Mouse (Mus musculus) cerebellum, postnatal 4 days (tissue): Measurements from ENCODE around the gene Sgcd.
"Not testable (repeated sequence)": the region's sequence is repeated elsewhere in the genome, so short reads cannot be mapped to it uniquely, and the experiment has no call there.

Experiments used
- DNase-seq, 2 experiments: peaks; one replicate each; pipeline ENCODE4 v3.0.0; 2022; ENCODE audit warnings: low spot score in 2 of 2, mixed read lengths in 1 of 2

Gene Sgcd

GRCm38 (mm10) chr11:47777226-47777915, 211.4 kb downstream of the Sgcd start:
- no peak for DNase-seq

DNA sequence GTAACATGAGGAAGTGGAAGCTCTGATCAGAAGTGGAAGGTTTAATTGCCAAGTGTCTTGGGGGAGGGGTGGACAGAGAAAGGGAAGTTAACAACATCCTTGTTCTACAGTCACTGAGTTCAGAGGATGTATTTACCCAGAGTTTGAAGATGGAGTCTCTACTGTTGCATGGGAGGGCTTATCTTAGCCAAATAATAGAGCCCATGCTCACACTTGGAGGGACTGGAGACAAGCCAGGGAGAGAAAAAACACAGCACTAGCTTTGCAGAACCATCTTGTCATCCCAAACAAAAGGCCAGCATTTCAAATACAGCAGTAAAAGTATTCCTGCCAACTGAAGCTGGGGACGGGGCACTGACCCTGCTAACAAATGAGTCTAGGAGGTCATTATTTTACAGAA, 212.8 kb downstream of the Sgcd start:
- DNase-seq, result no peak

DNA sequence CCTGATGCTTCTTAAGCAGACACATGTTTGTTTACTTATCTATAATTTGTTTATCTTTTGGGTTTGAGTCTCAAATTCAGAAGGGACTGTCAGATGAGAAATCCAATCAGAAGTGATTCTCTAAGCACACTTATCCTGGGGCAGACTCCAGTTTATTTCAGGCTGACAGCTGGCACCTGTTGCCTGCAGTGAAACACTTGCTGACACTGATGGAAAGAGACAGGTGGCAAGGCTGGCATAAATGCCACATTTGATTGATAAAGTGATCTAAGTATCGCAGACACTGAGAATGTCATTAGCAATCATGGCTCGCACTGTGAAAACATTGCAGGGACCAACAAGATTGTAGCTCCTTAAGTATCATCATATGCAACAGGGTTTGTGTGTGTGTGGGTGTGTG, 222.9 kb downstream of the Sgcd start:
- no peak for DNase-seq

DNA sequence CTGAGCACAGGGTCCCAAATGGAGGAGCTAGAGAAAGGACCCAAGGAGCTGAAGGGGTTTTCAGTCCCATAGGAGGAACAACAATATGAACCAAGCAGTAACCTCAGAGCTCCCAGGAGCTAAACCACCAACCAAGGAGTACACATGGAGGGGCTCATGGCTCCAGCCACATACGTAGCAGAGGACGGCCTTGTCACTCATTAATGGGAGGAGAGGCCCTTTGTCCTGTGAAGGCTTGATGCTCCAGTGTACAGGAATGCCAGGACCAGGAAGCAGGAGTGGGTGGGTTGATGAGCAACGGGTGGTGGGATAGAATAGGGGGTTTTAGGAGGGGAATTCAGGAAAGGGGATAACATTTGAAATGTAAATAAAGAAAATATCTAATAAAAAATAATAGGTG, 225.2 kb downstream of the Sgcd start:
- not testable (repeated sequence) for DNase-seq

DNA sequence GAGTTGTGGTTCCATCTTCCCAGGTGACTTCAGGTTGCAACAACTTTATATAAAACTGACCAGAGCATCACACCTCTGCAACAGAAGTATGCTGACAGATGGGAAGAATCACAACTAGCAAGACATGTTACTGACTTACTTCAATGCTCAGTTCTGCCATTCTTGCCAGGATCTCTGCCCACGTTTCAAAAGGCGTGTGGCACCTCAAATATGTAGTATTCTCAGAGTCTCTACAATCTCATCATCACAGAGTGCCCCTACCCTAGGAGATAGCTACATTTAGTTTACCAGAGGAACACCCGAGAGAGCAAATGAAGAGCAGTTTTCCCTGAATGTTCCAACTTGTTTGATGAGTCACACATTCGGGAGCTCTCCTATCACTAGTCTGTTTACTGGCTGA, 229.8 kb downstream of the Sgcd start:
- no peak for DNase-seq

DNA sequence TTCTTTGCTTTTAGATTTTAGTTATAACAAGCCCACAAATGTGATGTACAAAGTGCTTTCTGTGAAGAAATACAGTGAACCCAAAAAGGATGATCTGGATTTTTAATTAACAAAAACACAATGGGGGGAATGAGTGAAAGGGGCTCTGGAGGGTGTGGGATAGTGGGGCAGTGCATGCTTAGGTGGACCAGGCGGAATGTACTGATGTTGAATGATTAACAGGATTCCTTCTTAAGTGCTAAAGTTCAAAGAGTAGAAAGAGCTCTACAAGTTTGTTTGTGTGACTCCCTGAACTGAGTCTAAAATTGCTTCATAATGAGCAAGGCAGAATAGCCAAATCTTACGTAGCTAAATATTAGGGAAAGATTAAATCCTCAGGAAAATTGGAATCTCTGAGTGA, 246.0 kb downstream of the Sgcd start:
- DNase-seq, result no peak

- DNase-seq, result peak; percentile 22 to 44
These were observed 283.6 kb downstream of the Sgcd start for GRCm38 (mm10) chr11:47704930-47705787.

DNA sequence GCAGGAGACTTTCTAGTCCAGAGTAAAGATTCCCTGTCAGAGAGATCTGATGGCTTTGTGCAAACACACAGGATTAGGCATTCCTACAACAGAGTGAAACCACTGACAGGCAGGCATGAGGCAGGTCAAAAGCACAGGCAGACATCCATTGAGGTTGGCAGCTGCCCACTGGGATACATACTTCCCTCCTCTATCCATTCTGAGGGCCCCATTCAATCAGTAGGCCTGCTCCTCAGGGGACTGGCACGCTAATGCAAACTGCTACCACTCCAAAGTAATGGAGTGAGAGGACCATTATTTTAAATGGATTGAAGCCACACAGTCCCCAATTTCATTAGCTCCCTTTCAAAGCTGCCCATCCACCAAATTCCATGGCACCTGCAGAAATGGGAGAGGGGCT, 293.2 kb downstream of the Sgcd start:
- no peak for DNase-seq

DNA sequence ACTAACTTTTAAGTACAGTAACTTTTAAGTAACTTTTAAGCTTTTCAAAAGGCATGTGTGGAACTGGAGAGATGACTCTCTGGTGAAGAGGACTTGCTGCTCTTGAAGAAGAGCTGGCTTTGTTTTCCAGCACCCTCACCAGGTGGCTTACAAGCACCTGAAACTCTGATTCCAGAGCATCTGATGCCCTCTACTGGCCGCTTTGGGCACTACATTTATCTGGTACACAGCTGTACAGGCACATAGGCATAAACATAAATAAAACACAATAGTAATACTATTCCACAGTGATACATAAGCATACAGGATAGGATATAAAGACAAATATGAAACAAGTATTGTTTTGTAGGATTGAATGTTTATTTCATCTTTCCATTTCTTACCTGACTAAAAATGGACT, 330.6 kb downstream of the Sgcd start:
- DNase-seq, result peak in 1 of 2 experiments; percentile 28

GRCm38 (mm10) chr11:47645911-47646310, 342.9 kb downstream of the Sgcd start:
- DNase-seq, result no peak

- DNase-seq, result no peak
These were observed 347.1 kb downstream of the Sgcd start for GRCm38 (mm10) chr11:47641567-47642259.

GRCm38 (mm10) chr11:47640556-47640955, 348.2 kb downstream of the Sgcd start:
- no peak for DNase-seq

- no peak for DNase-seq
These were observed 358.6 kb downstream of the Sgcd start for GRCm38 (mm10) chr11:47630186-47630585.

GRCm38 (mm10) chr11:47609892-47610291, 378.9 kb downstream of the Sgcd start:
- DNase-seq, result no peak

DNA sequence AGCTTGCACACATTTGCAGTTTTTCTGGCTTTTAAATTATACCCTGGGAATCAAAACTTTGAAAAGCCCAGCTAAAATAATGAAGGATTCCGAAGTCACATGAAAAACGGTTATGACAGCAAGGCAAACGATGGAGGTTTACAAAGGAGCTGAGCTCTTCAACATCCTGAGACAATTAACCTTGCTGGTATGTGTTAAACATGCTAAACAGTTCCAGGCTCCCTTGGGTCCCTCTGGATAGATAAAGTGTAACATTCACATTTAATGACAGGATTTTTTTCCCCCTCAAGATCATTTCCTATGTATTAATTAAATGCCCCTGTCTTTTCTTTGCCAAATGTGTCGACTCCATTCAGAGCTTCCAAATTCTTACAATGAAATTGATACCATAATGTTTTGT, 414.1 kb downstream of the Sgcd start:
- DNase-seq, result no peak

GRCm38 (mm10) chr11:47568488-47568887, 420.3 kb downstream of the Sgcd start:
- DNase-seq, result no peak

GRCm38 (mm10) chr11:47566156-47566555, 422.6 kb downstream of the Sgcd start:
- no peak for DNase-seq

GRCm38 (mm10) chr11:47524845-47525244, 463.9 kb downstream of the Sgcd start:
- DNase-seq, result no peak

- no peak for DNase-seq
These were observed 480.7 kb downstream of the Sgcd start for GRCm38 (mm10) chr11:47508047-47508446.

DNA sequence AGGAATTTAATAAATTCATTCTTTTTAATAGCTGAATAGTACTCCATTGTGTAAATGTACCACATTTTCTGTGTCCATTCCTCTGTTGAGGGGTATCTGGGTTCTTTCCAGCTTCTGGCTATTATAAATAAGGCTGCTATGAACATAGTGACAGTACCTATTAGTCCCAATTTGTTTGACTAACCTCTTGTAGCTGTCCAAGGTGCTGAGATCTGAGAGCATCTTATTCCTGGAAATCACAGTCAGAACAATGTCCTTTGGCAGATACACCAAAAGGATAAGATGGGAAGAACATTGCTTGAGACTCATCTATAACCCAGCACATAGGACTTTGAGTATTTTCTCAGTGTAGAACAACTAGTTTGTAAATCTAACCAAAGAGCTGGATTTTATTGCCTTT, 485.5 kb downstream of the Sgcd start:
- DNase-seq, result not testable (repeated sequence)

DNA sequence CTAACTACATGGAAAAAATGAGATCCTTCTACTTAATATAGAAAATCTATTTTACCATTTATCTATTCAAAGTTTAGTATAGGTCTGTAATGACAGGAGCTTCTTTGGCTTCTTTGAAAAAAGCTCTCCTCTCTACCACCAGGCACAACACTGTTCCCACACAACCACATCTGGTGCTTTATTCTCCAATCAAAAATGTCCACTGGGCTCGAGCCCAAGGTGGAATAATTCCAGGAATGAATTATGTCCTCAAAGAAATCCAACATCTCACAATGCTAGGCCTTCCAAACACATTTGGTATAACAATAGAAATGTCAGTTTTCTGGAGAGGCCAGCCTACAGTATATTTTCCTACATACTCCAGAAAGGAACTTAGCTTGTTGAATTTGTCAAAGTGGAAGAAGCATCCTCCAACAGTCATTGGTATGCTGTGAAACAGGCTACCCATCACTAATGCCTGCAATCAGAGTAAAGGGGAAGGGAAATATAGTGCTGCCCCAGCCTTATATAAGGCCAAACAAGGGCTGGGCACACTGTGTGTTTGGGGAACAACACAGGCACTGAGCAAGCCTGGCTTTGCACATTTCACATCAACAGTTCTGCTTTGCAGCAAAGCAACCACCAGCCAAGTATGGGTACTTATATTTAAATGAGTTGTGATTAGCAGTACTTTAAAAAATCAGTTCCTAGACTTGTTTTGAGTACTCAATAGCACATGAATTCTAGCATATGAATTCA, 515.1 kb downstream of the Sgcd start:
- no peak for DNase-seq

DNA sequence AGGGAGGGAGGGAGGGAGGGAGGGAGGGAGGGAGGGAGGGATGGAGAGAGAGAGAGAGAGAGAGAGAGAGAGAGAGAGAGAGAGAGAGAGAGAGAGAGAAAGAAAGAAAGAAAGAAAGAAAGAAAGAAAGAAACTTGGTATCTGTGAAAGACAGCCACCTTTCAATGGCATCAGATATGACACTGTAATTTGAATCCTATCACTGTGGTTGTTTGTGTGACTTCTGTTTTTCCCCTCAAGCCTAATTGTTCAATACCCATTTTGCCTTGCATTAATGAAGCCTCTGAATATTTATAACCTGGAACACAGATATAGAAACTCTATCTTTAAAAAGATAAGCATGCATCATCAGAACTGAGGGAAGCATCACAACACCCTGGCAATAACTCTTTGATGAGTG, 528.1 kb downstream of the Sgcd start:
- not testable (repeated sequence) for DNase-seq
